Mouse (Mus musculus): ENCODE results near the gene Got1.

Gene Got1

DNA sequence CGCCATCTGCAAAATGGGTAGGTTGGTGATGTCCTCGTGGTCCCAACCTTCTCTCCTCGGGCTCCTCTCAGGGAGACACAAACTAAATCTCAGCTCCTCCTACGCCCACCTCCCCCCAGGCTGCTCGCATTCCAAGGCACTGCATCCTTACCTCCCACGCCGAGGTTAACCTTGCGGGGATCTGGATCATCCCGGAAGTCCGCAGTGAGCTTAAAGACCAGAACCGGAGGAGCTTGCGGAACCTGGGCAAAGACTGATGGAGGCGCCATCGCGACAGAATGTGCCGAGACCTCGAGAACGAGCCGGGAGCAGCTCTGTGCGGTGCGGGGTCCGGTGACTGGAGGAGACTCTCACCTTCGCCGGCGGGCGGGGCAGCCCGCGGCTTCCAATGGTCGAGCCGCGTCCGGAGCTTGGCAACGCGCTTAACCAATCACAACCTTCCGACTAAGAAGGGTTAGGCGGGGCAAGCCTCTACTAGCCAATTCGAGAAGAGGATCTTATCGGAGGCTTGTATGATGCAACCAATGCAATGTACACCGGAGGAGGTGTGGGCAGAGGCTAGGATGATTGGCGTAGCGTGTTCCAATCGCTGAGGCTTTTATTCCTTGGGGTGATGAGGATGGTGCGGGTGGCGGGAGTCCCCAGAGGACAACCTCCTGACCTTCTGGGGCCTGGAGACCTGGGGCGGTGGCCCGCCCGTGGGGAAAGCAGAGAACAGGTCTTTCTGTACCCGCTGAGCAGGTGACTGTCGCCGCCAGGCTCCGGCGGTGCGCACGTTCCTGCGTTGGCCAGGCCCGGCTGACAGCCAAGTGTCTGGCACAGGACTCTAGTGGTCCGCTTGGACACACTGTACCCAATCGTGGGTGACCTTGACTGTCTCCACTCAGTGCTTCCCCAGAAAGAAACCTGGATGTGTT, at the start of gene Got1:
Gene Got1, minus strand, starts transcription at position 419 of the 917 bp plus-strand sequence.
- in situ Hi-C loops (cut with MboI, MseI): no loop called here

DNA sequence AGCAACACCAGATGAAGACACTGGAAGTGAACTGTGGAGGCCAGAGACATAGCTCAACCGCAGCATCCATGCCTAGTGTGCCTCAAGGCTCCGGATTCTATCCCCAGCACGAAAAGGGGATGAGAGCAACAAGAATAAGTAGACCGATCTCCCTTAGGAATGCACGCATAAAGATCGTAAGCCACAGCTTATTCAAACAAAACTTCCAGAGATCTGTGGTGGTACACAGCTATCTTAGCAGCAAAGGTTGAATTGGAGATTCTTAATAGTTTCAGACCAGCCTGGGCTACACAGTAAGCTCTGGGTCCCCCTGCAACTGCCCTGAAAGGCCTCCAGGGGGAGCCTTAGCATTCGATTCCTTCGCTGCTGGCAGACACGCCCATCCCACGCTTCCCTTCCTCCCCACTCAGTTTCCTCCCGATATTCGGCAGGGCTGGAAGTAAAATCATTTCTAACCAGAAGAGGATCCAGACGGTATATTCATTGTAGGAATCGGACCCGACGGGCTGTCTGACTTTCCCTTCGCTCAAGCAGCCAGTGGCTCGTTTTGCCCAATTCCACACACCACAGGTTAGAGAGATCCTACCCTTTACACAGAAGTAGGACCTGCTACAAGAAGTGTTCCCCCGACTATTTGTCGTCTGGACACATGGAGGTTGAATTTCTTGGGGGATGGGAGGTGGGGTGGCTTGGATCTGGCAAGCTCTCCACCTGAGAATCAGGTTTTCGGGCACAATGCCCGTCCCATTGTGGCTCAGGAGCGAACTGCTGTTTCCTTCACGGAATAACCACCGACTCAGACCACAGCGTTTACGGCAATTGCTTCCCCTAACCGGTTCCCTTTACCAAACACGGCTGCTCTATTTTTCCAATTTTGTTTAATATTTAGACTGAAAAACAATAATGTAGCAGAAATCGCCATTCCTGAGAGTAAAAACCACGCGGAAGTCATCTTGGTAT, 46.7 kb upstream of the Got1 start:
- in situ Hi-C loops (cut with MboI, MseI): no loop called here

DNA sequence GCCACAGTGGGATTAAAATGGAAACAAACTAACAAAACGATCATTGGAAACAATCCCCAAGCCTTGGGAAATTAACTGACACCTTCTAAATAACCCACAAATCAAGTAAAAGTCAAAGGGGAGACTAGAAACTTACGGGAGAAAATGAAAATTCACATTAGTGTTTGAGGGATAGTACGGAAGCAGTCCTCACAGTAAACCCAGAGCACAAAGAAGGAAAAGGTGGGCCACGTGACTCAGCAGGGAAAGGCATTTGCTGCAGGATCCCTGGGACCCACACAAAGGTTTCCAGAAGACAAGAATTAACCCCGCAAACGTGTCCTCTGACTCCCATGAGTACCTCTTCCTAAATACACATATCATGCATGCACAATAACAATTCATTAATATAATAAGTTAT, 44.7 kb upstream of the Got1 start:
- in situ Hi-C loops (cut with MboI, MseI): loop anchor here (5.0 kb wide), 1 partner anchor 93 kb away; no protein-coding TSS in a partner anchor

DNA sequence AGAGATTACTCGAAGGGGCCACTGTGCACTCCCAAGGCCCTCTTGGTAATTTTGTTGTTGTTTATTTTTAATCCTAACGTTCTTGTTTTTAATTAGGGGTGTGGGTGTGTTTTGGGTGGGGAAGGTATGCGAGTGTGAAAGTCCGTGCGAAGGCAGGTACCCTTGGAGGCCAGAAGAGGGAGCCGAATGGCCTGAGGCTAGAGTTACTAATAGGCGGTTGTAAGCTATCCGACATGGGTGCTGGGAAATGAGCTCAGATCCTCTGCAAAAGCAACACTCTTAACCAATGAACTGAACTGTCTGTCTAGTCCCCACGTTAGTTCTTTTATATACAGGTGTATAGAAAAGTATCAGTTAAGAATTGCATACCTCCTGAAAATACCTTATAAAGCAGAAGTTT, 43.9 kb upstream of the Got1 start:
- in situ Hi-C loops (cut with MboI, MseI): loop anchor here (5.0 kb wide), 1 partner anchor 94 kb away; no protein-coding TSS in a partner anchor

DNA sequence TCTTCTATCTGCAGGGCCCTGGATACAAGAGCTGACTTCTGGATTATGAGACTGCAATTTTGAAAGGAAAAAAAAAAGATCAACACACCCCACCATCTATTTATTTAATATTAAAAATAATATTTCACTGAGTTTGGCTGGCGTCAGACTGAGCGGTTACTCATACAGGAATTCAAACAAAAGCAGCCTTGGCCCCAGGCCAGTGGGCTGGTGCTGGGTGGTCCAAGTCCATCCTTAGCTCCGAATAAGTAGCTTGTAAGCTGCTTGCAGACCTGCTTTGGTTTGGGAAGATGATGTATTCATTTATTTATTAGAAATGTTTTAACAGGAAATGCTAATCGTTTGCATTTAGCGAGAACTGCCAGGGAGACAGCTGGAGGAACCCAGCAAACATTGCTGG, 38.8 kb upstream of the Got1 start:
- in situ Hi-C loops (cut with MboI, MseI): no loop called here

DNA sequence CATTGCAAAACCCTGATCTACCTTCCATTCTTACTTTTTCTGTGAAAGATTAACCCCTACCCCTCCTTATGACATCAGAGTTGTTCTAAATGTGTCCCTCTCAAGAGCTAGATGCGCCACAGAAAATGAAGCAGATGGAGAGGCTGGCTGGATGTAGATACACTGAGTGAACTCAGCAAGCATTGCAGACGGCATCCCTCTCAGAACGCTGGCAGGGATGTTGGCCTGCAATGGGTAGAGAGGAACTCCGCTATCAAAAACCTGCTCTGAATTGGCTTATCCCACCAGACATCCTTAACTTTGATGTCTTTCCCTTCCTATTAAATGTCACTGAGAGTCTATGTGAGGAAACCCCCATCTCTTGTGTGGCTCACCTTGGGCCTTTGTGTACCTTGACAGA, 37.4 kb upstream of the Got1 start:
- in situ Hi-C loops (cut with MboI, MseI): no loop called here

DNA sequence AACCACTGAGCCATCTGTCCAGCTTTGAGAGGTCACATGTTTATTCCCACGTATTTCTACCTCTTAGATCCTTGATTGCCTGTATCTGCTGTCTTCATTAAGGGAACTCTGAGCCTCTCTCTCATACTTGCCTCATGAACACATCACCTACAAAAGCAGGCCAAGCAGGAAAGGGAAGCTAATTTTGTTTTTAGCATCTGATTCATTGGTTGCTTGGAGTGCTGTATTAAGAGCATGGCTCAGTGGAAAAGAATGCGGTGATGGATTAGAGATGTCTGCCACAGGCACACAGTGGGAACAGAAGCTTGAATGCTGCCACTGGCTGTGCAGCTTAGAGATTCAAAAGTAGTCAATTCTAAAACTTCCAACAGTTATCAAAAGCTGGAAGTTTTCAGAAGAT, 35.8 kb upstream of the Got1 start:
- in situ Hi-C loops (cut with MboI, MseI): no loop called here

DNA sequence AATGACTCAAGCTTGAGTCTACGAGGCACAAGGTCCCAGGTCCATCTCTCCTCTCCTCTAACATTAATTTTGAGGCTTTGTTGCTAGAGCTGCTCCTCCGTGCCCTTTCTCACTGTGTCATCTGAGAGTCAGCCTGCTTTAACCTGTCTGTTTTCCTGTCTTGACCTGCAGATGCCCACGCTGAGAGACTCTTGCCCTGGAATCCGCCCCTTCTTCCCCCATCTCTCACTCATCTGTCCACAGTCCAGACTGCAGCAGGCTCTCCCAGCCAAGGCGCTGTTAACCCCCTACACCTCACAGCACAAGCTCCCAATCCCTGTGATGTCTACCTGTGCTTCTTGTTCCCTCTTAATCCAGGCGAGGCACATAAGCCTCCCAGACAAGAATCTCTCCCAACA, 27.1 kb upstream of the Got1 start:
- in situ Hi-C loops (cut with MboI, MseI): no loop called here

DNA sequence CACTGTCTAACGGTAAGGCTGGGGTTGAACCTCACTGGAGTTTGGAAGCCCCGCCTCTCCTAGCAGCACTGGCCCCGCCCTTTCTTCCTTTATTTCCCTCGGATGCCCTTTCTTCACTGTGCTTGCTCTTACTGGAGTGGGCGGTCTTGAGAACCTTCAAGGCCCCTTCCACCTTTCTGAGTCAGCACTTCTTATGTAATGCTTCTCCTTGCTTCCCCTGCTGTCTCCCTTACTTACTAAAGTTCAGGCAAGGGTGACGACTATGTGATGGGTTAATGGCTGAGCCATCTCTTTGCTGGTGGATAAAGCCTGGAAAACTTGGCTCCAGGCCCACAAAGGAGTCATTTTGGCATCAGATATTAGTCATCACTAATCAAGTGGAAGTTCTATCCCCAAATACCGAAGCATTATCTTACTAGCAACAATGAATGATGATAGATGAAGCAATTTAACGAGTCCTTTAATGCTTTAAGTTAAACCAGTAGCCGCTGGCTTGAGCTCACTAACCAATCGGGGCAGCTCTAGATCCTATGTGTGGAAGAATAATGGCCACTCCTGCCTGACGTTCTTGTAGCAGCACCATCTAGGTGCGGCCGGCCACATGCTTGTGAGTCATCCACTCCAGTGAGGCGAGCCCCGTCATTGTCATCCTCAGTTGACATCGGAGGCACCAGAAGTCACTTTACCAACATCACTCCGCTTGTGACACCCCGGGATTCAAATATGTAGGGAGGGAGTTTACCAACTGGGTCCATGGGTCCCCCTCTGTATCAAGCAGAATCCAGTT, 26.5 kb upstream of the Got1 start:
- in situ Hi-C loops (cut with MboI, MseI): no loop called here

DNA sequence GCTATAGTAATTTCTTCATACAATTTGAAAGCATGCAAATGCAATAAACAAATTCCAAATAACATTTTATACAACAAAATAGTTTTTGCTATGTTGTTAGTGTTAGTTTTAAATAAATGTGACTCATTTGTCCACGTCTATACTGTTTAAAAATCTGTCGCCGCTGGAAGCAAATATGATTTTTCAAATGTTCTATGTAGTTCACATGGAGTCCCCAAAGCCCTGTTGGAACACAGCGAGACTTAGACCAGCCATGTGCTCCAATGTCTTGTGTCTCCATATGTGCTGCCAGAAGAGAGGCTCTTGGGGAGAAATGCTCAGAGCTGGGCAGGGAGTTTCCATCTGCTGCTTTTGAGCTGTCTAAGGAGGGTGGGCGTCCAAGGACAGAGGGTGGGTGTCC, 23.7 kb upstream of the Got1 start:
- in situ Hi-C loops (cut with MboI, MseI): no loop called here

DNA sequence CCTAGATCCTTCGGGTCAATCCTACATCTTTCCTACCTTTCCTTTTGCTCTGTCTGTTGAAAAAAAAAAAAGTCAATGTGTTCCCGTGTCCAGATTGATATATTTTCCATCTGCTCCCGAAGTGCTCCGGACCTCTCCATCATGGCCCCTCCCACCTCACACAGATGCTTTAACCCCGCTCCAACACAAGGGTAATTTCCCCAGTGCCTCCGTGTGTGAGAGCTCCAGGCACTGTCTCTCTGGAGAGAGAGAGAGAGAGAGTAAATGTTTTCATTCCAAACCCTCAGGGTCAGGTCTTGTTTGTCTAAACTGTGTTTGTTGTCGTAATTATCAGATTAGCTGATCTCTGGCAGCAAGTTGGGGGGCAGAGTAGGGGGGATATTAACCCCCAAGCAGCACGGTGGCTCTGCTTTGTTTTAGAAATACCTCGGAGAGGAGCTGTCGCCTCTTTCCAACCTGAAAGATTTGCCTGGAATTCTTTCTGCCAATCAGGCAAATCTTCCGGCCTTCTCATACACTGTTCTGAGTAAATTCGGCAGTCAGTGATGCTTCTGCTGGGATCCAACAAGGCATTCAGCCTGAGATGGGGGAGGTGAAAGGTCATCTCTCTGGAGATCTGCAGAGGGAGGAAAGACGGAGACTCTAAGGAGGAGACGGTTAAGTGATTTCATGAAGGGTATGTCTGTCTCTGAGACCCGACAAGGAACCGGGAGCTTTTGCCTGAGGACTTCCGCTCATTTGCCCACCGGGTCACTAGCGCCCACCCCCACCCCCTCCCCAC, 22.1 kb upstream of the Got1 start:
- in situ Hi-C loops (cut with MboI, MseI): no loop called here

DNA sequence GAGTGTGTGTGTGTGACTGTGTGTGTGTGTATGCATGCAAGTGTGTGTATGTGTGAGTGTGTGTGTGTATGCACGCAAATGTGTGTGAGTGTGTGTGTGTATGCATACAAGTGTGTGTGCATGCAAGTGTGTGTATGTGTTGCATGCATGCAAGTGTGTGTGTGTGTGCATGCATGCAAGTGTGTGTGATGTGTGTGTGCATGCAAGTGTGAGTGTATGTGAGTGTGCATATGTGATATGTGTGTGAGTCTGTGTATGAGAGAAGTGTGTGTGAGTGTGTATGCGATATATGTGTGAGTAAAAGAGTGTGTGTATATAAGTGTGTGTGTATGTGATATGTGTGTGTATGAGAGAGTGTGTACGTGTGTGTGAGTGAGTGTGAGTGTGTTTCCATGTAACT, 11.0 kb upstream of the Got1 start:
- in situ Hi-C loops (cut with MboI, MseI): no loop called here

DNA sequence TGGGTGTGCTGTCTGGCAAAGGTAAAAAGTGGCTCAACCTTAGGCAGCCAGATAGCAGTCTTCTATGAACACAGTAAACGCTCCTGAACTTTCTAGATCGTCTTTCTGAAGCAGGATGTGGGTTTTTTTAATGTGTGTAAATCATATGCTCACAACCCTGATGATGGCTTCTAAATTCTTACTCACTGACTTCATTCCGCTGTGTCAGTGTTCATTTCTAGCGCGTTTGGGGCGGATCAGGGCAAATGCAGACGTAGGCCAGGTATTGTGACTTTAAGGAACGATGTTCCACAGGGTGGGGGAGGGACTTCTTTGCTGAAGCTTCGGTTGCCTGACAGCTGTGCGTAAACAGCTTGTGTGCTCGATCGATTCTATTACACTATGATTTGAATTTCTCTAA, 6.5 kb upstream of the Got1 start:
- in situ Hi-C loops (cut with MboI, MseI): loop anchor here (5.0 kb wide), 1 partner anchor 91 kb away; no protein-coding TSS in a partner anchor

DNA sequence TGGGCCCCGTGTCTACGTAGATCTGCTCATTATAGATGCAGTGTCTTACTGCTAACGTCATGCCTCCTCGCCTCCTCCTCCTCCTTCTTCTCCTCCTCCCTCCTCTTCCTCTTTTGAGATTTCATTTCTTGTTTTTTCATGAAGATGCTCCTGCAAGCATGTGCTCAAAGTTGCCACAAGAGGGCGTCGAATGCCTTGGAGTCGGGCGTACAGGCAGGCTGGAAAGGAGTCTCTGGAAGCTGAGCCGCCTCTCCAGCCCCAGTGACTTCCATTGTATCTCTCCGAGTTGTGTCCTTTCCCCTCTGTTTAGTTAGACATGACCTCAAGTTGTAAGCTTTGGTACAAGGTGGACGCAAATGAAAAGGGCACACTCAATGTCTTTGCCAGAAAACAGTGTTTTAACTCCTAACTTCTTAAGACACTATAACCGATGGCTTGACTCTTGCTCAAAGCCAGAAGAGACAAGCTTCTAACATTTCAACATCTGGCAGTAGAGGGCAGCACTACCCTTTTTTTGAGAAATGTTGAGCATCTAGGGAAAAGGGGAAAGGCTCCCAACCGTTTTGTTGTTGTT, 5.9 kb upstream of the Got1 start:
- in situ Hi-C loops (cut with MboI, MseI): loop anchor here (5.0 kb wide), 1 partner anchor 92 kb away; no protein-coding TSS in a partner anchor

DNA sequence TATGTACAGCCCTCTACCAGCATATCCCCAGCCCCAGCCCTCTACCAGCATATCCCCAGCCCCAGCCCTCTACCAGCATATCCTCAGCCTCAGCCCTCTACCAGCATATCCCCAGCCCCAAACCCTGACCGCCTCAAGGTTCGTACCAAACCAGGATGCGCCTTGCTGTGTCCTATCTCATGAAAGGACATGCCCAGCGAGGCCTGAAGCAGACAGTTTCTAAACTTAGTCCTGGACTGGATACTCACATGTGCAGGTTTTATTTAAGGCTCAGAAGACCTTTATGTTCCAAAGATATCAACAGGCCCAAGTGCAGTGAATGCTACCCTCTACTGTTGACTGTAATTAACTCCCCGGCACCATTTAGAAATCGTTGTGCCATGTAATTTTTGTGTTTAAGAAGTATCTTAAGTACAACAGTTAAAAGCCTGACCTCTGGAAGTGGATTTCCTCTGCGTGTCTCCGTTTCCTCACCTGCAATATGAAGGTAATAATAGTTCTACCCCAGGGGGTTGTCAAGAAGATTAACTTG, 3.7 kb upstream of the Got1 start:
- in situ Hi-C loops (cut with MboI, MseI): no loop called here

DNA sequence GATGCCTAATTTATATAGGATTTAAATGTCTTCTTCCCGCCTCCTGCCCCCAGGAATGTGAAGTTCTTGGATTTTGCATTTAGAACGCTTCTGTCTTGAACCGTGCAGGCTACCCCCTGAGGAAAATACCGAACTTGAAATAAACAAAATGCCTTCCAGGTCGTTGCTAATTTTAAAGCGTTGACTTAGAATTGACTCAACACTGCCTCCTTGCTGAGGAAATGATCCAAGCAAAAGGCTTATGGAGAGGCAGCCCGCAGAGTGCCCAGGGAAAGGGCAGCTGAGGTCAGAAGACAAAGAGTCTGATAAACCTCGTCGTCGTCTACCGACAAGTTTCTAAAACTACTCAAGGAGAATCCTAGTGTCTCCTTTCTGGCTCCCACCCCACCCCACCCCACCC, 2.7 kb upstream of the Got1 start:
- in situ Hi-C loops (cut with MboI, MseI): no loop called here

DNA sequence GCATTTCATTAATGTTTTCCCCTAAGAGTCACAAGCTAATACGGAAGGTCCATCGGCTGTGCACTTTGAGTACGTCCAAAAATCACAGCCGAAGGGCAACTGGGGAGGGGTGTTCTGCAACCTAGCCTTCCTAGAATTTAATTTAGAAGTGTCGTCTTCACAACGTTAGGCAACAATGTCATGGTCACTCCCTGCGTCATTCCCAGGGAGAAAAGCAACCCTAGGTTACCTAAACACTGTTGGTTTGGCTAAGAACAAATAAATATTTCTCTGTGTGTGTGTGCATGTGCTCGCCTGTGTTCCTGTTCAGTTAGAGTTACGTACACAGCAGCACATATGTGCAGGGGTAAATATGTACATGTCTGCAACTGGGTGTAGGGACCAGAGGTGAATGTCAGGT, 1.6 kb upstream of the Got1 start:
- in situ Hi-C loops (cut with MboI, MseI): no loop called here

DNA sequence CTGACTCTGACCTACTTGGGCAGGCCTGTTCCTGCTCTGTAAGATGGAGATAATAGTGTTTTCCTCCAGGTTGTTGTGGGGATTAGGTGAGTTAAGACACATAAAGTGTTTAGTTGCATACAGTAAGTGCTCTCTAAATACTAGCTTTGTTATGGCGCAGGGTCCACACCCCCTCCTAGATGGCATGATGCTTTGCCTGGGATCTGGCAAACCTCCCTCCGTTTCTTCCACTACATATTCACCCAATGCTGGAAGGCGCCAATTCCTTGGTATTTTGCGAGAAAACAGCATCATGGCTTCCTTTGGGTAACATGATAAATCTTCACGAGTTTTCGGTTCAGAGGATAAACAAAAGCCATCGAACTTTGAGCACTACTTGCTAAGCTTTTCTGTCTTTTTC, 1.2 kb upstream of the Got1 start:
- in situ Hi-C loops (cut with MboI, MseI): no loop called here

DNA sequence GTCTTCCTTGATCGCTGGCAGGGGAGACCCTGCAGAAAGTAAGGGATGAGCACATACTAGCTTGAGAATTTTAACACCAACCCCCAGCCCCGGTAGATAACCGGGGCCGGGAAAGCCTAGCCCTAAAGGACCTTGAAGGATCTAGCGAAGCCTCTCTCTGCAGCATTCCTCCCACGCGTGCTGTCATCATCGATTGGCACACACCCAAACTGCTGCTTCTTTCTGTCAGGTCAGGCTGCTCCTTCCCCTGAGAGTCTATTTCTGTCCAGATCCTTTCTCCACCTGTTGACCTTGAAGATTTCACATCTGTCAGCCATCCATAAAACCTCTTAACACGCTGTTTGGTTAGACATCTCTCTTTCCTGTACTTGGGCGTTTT, 688 bp upstream of the Got1 start:
- in situ Hi-C loops (cut with MboI, MseI): no loop called here

DNA sequence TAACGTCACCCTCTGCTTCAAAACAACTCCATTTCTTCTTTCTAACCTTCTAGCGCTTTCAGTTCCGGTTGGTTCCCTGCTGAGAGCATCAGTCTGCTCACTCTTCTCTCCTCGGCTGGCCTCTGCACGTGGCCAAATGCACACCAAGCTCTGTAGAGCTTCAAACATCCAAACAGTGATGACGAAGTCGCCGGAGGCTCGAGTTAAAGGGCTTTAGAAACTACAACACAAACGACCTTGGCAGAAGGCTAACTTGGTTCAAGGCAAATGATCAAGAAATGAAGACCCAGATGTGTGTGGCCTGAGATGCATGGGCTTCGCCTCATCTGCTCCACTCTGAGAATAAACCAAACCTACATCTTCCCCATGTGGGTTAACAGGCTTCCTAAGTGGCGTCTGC, 854 bp downstream of the Got1 start:
- in situ Hi-C loops (cut with MboI, MseI): no loop called here
